Mouse (Mus musculus) olfactory bulb, adult 2 months (tissue): ENCODE measurements around the gene Bclaf3.

ENCODE experiments used
- CTCF ChIP-seq: fragments of 200-500 bp; IDR thresholded peaks from 2 replicates; pipeline ENCODE4 v1.5.1; 2012; ENCODE audit warnings: low read depth, mild to moderate bottlenecking, low read length, moderate library complexity; ENCODE audit not compliant: insufficient read depth
- POLR2A ChIP-seq: fragments of 200-500 bp; IDR thresholded peaks from 2 replicates; pipeline ENCODE4 v1.6.1; 2012; ENCODE audit warnings: mild to moderate bottlenecking, low read depth, low read length, moderate library complexity; ENCODE audit not compliant: insufficient read depth

DNA sequence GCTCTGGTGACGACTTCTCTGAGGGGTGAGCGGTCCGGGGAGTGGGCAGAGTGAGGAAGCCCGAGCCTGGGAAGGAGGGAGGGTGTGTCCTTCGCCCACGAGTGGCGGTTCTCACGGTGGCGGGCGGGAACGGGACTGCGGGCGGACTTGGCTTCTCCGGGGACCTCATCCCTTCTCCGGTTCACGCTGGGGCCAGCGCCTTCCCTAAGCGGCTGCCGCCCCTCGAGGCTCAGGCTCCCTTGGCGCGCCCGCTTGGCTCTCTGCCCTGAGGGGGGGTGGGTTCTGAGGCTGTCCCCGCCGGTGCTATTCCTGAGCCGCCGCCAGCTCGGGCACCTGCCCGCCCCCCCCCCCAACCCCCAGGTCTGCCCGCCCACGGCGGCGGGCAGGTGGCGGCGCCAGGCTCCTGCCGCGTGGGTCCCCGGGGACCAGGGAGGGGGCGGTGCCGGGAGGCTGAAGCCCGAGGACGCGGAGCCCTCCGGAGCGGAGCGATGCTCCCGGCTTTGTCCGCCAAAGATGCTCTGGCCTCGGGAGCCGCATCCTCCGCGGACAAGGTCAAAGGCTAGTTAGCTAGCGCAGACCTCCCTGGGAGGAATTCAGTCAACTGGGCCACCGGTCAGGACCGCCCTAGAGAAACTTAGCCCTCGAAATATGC lies 6.4 kb downstream of the Bclaf3 start:
- TF ChIP-seq CTCF (no peak), POLR2A (no peak)
